ENCODE assay signal across 19 mouse cellular contexts in genomic region chr5:19246426-19246825, GRCm38 (mm10).
"Had no signal": no experiment of that assay in that cellular context is flagged by ENCODE, and none has a peak within 500 bp of the region (broad histone marks: within the 10 kb centered on the region; RNA-seq: fewer than 3 reads in every experiment).

No protein-coding gene starts in this region.

- H3K27me3 ChIP-seq: kidney, embryonic 15.5 days; limb, embryonic 12.5 days; limb, embryonic 15.5 days; midbrain, embryonic 12.5 days; midbrain, embryonic 15.5 days; neural tube, embryonic 12.5 days; neural tube, embryonic 15.5 days had no signal

- H3K4me1 ChIP-seq: kidney, embryonic 15.5 days; limb, embryonic 12.5 days; limb, embryonic 15.5 days; midbrain, embryonic 12.5 days; midbrain, embryonic 15.5 days; neural tube, embryonic 12.5 days; neural tube, embryonic 15.5 days had no signal

- H3K27ac ChIP-seq: kidney, embryonic 15.5 days; limb, embryonic 12.5 days; limb, embryonic 15.5 days; liver, embryonic 14.5 days; macrophage; midbrain, embryonic 12.5 days; midbrain, embryonic 15.5 days; neural tube, embryonic 12.5 days; neural tube, embryonic 15.5 days; stomach, postnatal 0 days had no signal

- DNase-seq: kidney, adult 8-10 months; kidney, postnatal 10 days; kidney, postnatal 4 days; left cerebral cortex, postnatal 4 days; liver, postnatal 0 days; lung, embryonic 14.5 days; thymus, adult 2 months; thymus, postnatal 14 days; thymus, postnatal 4 days had no signal

- H3K4me3 ChIP-seq: kidney, embryonic 15.5 days; limb, embryonic 12.5 days; limb, embryonic 15.5 days; midbrain, embryonic 12.5 days; midbrain, embryonic 15.5 days; neural tube, embryonic 12.5 days; neural tube, embryonic 15.5 days had no signal

- H3K36me3 ChIP-seq: kidney, embryonic 15.5 days; limb, embryonic 12.5 days; limb, embryonic 15.5 days; midbrain, embryonic 12.5 days; midbrain, embryonic 15.5 days; neural tube, embryonic 12.5 days; neural tube, embryonic 15.5 days had no signal
